Mouse (Mus musculus): Measurements from ENCODE around the gene Nuak1. TPM values are rescaled to one million over a fixed set of nuclear protein-coding genes. Genes with fewer than 3 reads are reported as not detected.
A peak's percentile ranks its signal among the peaks of the same experiment; 100 is the strongest.

Gene Nuak1
- polyA plus RNA-seq, 1 experiment from 2014 or later = 4.8 TPM

GRCm38 (mm10) chr10:84372161-84373095 is 68.0 kb downstream of the Nuak1 start:
- DNase-seq (ENCODE audit: low spot score, missing footprints) = peak; percentile 86
- Histone ChIP-seq H3K4me1 (ENCODE audit: control insufficient read depth, insufficient read depth, low read length) (peaks cover 16% of the 10 kb centered on the region), H3K27me3 (ENCODE audit: control insufficient read depth, insufficient read depth, low read length) (no peaks in the 10 kb centered on the region), H3K36me3 (ENCODE audit: control insufficient read depth, insufficient read depth, low read length) (peaks cover 6% of the 10 kb centered on the region; the same call in 1 of the 2 replicates), H3K27ac (ENCODE audit: low read depth, low read length) (peak overlapping the region; percentile 53; the same call in 1 of the 2 replicates), H3K9ac (ENCODE audit: low read length) (peak overlapping the region; percentile 20; the same call in 1 of the 2 replicates), H3K4me3 (ENCODE audit: low read depth, low read length) (no peak overlapping the region), H3K9me3 (ENCODE audit: control insufficient read depth, low read length) (0 out of 2 replicates have a peak, but pooled peaks cover 3% of the 10 kb centered on the region), H3K4me2 (peak overlapping the region; percentile 8)
- WGBS = 38% methylated on average over 18 of the region's 18 CpGs
- ATAC-seq (ENCODE audit: low FRiP score) = peak; percentile 83

DNA sequence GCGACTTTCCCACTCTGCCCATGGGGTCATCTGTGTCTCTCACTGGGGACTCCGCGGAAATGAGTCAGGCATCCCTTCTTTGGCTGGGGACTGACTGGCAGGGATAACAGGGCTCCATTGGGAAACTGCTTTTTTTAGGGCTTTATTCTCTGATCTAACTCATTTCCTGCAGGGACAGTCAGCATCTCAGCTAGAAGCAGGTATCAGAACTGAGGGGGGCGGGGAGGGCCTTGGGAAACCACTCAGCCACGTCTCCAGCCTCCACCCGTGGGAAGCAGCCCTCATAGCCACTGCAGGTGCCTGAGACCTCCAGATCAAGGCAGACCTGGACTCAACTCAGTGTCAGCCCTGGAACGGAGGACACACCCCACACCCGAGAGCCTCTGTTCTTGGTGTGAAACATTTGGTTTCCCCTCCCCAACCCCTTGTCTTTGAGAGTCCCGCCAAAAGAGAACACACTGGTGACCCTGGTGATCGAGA is 68.7 kb downstream of the Nuak1 start:
- peaks cover 16% of the 10 kb centered on the region for H3K4me1 ChIP-seq (ENCODE audit: control insufficient read depth, insufficient read depth, low read length)
- 0 out of 2 replicates have a peak, but pooled peaks cover 3% of the 10 kb centered on the region for H3K9me3 ChIP-seq (ENCODE audit: control insufficient read depth, low read length)
- H3K4me2 ChIP-seq = peak overlapping the region; percentile 8; the same call in 1 of the 2 replicates
- H3K27ac ChIP-seq (ENCODE audit: low read depth, low read length) = peak overlapping the region; percentile 53; the same call in 1 of the 2 replicates
- WGBS = 33% methylated on average over 10 of the region's 10 CpGs
- H3K4me3 ChIP-seq (ENCODE audit: low read depth, low read length) = no peak overlapping the region
- peak overlapping the region; percentile 31; the same call in 1 of the 2 replicates for H3K9ac ChIP-seq (ENCODE audit: low read length)
- ATAC-seq (ENCODE audit: low FRiP score) = peak; percentile 64
- peak; percentile 85 for DNase-seq (ENCODE audit: low spot score, missing footprints)
- H3K36me3 ChIP-seq (ENCODE audit: control insufficient read depth, insufficient read depth, low read length) = peaks cover 6% of the 10 kb centered on the region; the same call in 1 of the 2 replicates
- H3K27me3 ChIP-seq (ENCODE audit: control insufficient read depth, insufficient read depth, low read length) = no peaks in the 10 kb centered on the region

- Histone ChIP-seq H3K4me1 (ENCODE audit: control insufficient read depth, insufficient read depth, low read length) (peaks cover 16% of the 10 kb centered on the region), H3K4me3 (ENCODE audit: low read depth, low read length) (no peak overlapping the region), H3K27me3 (ENCODE audit: control insufficient read depth, insufficient read depth, low read length) (no peaks in the 10 kb centered on the region), H3K27ac (ENCODE audit: low read depth, low read length) (no peak overlapping the region; the same call in 1 of the 2 replicates), H3K9me3 (ENCODE audit: control insufficient read depth, low read length) (0 out of 2 replicates have a peak, but pooled peaks cover 3% of the 10 kb centered on the region), H3K4me2 (no peak overlapping the region), H3K36me3 (ENCODE audit: control insufficient read depth, insufficient read depth, low read length) (peaks cover 6% of the 10 kb centered on the region; the same call in 1 of the 2 replicates), H3K9ac (ENCODE audit: low read length) (no peak overlapping the region)
- ATAC-seq (ENCODE audit: low FRiP score) (no peak), DNase-seq (ENCODE audit: low spot score, missing footprints) (peak; percentile 61)
- 65% methylated on average over 4 of the region's 4 CpGs for WGBS
These were observed 69.2 kb downstream of the Nuak1 start for GRCm38 (mm10) chr10:84371230-84371629.

- peaks cover 16% of the 10 kb centered on the region for H3K4me1 ChIP-seq (ENCODE audit: control insufficient read depth, insufficient read depth, low read length)
- H3K9ac ChIP-seq (ENCODE audit: low read length) = no peak overlapping the region
- ATAC-seq (ENCODE audit: low FRiP score) (no peak), DNase-seq (ENCODE audit: low spot score, missing footprints) (peak; percentile 77)
- H3K4me3 ChIP-seq (ENCODE audit: low read depth, low read length) = no peak overlapping the region
- peaks cover 4% of the 10 kb centered on the region; the same call in 1 of the 2 replicates for H3K36me3 ChIP-seq (ENCODE audit: control insufficient read depth, insufficient read depth, low read length)
- H3K27ac ChIP-seq (ENCODE audit: low read depth, low read length) = no peak overlapping the region
- H3K9me3 ChIP-seq (ENCODE audit: control insufficient read depth, low read length) = 0 out of 2 replicates have a peak, but pooled peaks cover 3% of the 10 kb centered on the region
- no peak overlapping the region for H3K4me2 ChIP-seq
- 92% methylated on average over 11 of the region's 11 CpGs for WGBS
- no peaks in the 10 kb centered on the region for H3K27me3 ChIP-seq (ENCODE audit: control insufficient read depth, insufficient read depth, low read length)
These were observed 70.6 kb downstream of the Nuak1 start for GRCm38 (mm10) chr10:84369646-84370314.

DNA sequence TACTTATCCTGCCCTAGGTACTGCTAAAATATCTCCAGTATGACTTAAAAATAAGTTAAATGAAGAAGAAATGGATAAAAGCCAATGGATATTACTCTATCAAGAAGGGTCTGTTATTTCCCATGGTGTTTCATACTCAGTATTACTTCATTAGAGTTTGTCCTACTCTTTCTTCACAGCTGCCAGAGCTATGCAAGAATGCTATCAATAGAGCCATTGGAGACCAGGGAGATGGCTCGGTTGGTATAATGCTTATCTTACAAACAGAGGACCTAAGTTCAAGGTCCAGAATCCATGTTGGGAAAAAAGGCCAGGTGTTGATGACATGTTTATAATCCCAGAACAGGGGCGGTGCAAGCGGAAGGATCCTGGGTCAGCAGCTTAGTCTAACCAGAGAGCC is 72.2 kb downstream of the Nuak1 start:
- H3K36me3 ChIP-seq (ENCODE audit: control insufficient read depth, insufficient read depth, low read length) = no peaks in the 10 kb centered on the region
- no peak overlapping the region for H3K9ac ChIP-seq (ENCODE audit: low read length)
- H3K4me2 ChIP-seq = no peak overlapping the region
- no peak overlapping the region for H3K27ac ChIP-seq (ENCODE audit: low read depth, low read length)
- WGBS = 94% methylated on average over 3 of the region's 3 CpGs
- peaks cover 16% of the 10 kb centered on the region for H3K4me1 ChIP-seq (ENCODE audit: control insufficient read depth, insufficient read depth, low read length)
- H3K27me3 ChIP-seq (ENCODE audit: control insufficient read depth, insufficient read depth, low read length) = no peaks in the 10 kb centered on the region
- H3K4me3 ChIP-seq (ENCODE audit: low read depth, low read length) = no peak overlapping the region
- no peak for ATAC-seq (ENCODE audit: low FRiP score)
- H3K9me3 ChIP-seq (ENCODE audit: control insufficient read depth, low read length) = 0 out of 2 replicates have a peak, but pooled peaks cover 3% of the 10 kb centered on the region
- peak; percentile 33 for DNase-seq (ENCODE audit: low spot score, missing footprints)

DNA sequence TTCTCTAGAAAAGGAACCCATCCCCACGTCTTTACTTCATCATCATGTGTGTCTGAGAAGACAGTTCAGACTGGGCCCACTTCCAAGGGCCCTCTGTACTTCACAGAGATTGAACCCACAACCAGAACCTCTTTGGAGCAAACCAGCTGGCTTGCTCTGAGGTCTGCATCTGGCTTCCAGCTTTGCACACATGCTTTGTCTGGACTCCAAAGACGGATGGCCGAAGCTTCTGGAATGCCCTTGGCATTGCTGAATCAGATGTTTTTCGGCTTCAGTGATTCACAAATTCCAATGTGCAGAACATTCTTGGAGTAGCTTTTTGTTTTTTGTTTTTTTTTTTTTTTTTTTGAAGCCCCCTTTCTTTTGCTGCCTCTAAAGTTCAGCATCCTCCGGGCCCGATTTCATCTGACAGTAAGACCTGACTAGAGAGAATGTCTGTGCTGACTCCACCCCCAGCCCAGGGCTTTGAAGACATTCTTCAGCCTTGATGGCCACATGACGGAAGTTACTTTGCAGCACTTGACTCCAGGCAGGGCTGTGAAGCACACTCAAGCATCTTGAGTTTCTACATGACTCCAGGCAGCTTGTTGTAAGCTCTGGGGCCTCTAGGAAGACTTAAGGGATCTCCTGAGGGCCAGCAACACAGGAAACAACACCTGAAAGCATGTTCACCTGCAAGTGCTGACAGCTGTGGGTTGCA is 75.1 kb downstream of the Nuak1 start:
- Histone ChIP-seq H3K36me3 (ENCODE audit: control insufficient read depth, insufficient read depth, low read length) (no peaks in the 10 kb centered on the region), H3K27me3 (ENCODE audit: control insufficient read depth, insufficient read depth, low read length) (no peaks in the 10 kb centered on the region), H3K9me3 (ENCODE audit: control insufficient read depth, low read length) (0 out of 2 replicates have a peak, but pooled peaks cover 3% of the 10 kb centered on the region), H3K4me2 (no peak overlapping the region), H3K27ac (ENCODE audit: low read depth, low read length) (no peak overlapping the region), H3K9ac (ENCODE audit: low read length) (no peak overlapping the region), H3K4me1 (ENCODE audit: control insufficient read depth, insufficient read depth, low read length) (no peaks in the 10 kb centered on the region), H3K4me3 (ENCODE audit: low read depth, low read length) (no peak overlapping the region)
- WGBS = 78% methylated on average over 7 of the region's 7 CpGs
- ATAC-seq (ENCODE audit: low FRiP score) (no peak), DNase-seq (ENCODE audit: low spot score, missing footprints) (peak; percentile 79)

- H3K4me3 ChIP-seq (ENCODE audit: low read depth, low read length) = no peak overlapping the region
- no peak overlapping the region for H3K9ac ChIP-seq (ENCODE audit: low read length)
- ATAC-seq (ENCODE audit: low FRiP score) (no peak), DNase-seq (ENCODE audit: low spot score, missing footprints) (peak; percentile 60)
- H3K27ac ChIP-seq (ENCODE audit: low read depth, low read length) = no peak overlapping the region
- no peak overlapping the region for H3K4me2 ChIP-seq
- WGBS = 84% methylated on average over 7 of the region's 7 CpGs
- H3K27me3 ChIP-seq (ENCODE audit: control insufficient read depth, insufficient read depth, low read length) = no peaks in the 10 kb centered on the region
- H3K9me3 ChIP-seq (ENCODE audit: control insufficient read depth, low read length) = 0 out of 2 replicates have a peak, but pooled peaks cover 1% of the 10 kb centered on the region
- no peaks in the 10 kb centered on the region for H3K4me1 ChIP-seq (ENCODE audit: control insufficient read depth, insufficient read depth, low read length)
- H3K36me3 ChIP-seq (ENCODE audit: control insufficient read depth, insufficient read depth, low read length) = no peaks in the 10 kb centered on the region
These were observed 76.6 kb downstream of the Nuak1 start for GRCm38 (mm10) chr10:84363833-84364232.

DNA sequence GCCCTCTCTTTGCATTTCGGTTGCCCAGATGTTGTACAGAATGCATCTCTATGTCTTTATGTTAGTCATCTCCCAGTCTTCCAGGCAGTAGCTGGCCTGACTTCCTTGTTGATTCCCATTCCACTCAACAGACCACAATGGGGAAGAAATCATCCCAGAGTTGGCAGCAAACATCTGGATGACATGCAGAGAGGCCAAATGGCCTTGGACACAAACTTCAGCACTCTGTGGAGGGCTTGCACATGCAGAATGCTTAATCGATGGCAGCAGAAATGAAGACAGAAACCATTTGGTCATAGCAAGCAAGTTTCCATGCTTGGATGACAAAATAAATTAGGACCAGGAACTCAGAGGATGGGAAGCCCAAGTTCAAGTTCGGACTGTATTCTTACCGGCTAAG is 79.4 kb downstream of the Nuak1 start:
- Histone ChIP-seq H3K4me1 (ENCODE audit: control insufficient read depth, insufficient read depth, low read length) (no peaks in the 10 kb centered on the region), H3K27ac (ENCODE audit: low read depth, low read length) (no peak overlapping the region), H3K4me3 (ENCODE audit: low read depth, low read length) (no peak overlapping the region), H3K9me3 (ENCODE audit: control insufficient read depth, low read length) (no peaks in the 10 kb centered on the region), H3K27me3 (ENCODE audit: control insufficient read depth, insufficient read depth, low read length) (no peaks in the 10 kb centered on the region), H3K36me3 (ENCODE audit: control insufficient read depth, insufficient read depth, low read length) (no peaks in the 10 kb centered on the region), H3K9ac (ENCODE audit: low read length) (no peak overlapping the region), H3K4me2 (no peak overlapping the region)
- ATAC-seq (ENCODE audit: low FRiP score) = no peak
- WGBS = 93% methylated on average over 4 of the region's 4 CpGs
- DNase-seq (ENCODE audit: low spot score, missing footprints) = no peak
